Mouse (Mus musculus): Measurements from ENCODE around the gene Dync1li1. TPM values are rescaled to one million over a fixed set of nuclear protein-coding genes. Genes with fewer than 3 reads are reported as not detected.
"Not testable (repeated sequence)": the region's sequence is repeated elsewhere in the genome, so short reads cannot be mapped to it uniquely, and the experiment has no call there.

The Dync1li1 gene
- polyA plus RNA-seq, 1 experiment: 57.9 TPM

DNA sequence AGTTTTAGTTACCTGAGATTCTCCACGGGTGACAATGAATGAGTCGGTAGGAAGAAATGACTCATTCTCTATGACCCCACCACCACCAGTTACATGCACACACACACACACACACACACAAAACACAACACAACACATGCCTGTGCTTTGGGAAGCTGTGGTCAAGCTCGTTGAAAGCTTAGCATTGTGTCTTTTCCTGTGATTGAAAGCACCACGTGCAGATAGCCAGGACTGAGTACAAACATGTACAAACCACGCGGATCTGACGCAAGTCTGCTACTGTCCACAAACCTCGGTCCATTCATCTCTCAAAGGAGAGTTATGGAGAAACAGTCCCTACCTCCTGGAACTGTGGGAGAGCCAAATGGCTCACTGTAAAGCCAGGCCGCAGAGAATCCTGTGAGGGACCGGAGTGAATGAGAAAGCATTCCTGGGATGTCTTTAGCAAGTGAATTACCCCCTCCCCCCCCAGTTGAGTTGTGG lies 1.6 kb downstream of the Dync1li1 start:
- TF ChIP-seq POLR2A (IDR thresholded peaks at IDR 0.05; ENCODE audit: extremely low read depth, insufficient read depth, low read length) (no peak), CTCF (IDR thresholded peaks at IDR 0.05; ENCODE audit: extremely low read depth, insufficient read depth, low read length) (no peak)
- Histone ChIP-seq H3K4me3 (ENCODE audit: insufficient read depth, low read length) (peak overlapping the region; percentile 23), H3K4me1 (ENCODE audit: control insufficient read depth, insufficient read depth, low read length) (peaks cover 2% of the 10 kb centered on the region; the same call in 1 of the 2 replicates), H3K27ac (ENCODE audit: insufficient read depth, low read length) (no peak overlapping the region)

- Histone ChIP-seq H3K4me3 (ENCODE audit: insufficient read depth, low read length) (no peak overlapping the region), H3K4me1 (ENCODE audit: control insufficient read depth, insufficient read depth, low read length) (peaks cover 2% of the 10 kb centered on the region; the same call in 1 of the 2 replicates)
- TF ChIP-seq POLR2A (IDR thresholded peaks at IDR 0.05; ENCODE audit: extremely low read depth, insufficient read depth, low read length) (no peak), CTCF (IDR thresholded peaks at IDR 0.05; ENCODE audit: extremely low read depth, insufficient read depth, low read length) (no peak)
Measured at GRCm38 (mm10) chr9:114691112-114691511, 2.5 kb downstream of the Dync1li1 start.

GRCm38 (mm10) chr9:114695662-114696061 lies 7.1 kb downstream of the Dync1li1 start:
- H3K4me3 ChIP-seq (ENCODE audit: insufficient read depth, low read length); H3K27ac ChIP-seq (ENCODE audit: insufficient read depth, low read length); H3K4me1 ChIP-seq (ENCODE audit: control insufficient read depth, insufficient read depth, low read length): not testable (repeated sequence)

More at GRCm38 (mm10) chr9:114691112-114691511, 2.5 kb downstream of the Dync1li1 start:
- no peak overlapping the region for H3K27ac ChIP-seq (ENCODE audit: insufficient read depth, low read length)

GRCm38 (mm10) chr9:114697072-114697471 lies 8.5 kb downstream of the Dync1li1 start:
- Histone ChIP-seq H3K4me3 (ENCODE audit: insufficient read depth, low read length) (no peak overlapping the region), H3K27ac (ENCODE audit: insufficient read depth, low read length) (no peak overlapping the region), H3K4me1 (ENCODE audit: control insufficient read depth, insufficient read depth, low read length) (peaks cover 2% of the 10 kb centered on the region; the same call in 1 of the 2 replicates)
- TF ChIP-seq POLR2A (IDR thresholded peaks at IDR 0.05; ENCODE audit: extremely low read depth, insufficient read depth, low read length): no peak
- no peak for TF ChIP-seq CTCF (IDR thresholded peaks at IDR 0.05; ENCODE audit: extremely low read depth, insufficient read depth, low read length)

DNA sequence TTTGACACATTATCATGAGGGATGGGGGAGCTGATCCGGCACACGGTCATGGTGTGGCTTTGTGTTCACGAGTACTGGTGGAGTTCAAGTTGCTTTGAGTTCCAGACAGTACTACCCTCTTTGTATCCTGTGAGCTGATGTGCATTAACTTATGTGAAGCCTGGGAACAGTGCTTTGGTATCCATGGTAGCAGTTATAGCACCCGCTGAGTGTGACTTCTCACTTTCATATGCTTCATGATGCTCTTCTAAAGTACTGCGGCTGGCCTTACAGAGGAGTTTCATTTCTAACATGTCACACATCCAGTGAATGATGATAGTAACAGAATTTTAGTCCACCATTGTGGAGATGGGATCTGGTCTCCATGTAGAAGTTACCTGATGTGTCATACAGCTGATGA lies 9.3 kb downstream of the Dync1li1 start:
- Histone ChIP-seq H3K4me3 (ENCODE audit: insufficient read depth, low read length) (no peak overlapping the region), H3K27ac (ENCODE audit: insufficient read depth, low read length) (no peak overlapping the region), H3K4me1 (ENCODE audit: control insufficient read depth, insufficient read depth, low read length) (peaks cover 2% of the 10 kb centered on the region; the same call in 1 of the 2 replicates)
- TF ChIP-seq POLR2A (IDR thresholded peaks at IDR 0.05; ENCODE audit: extremely low read depth, insufficient read depth, low read length) (no peak), CTCF (IDR thresholded peaks at IDR 0.05; ENCODE audit: extremely low read depth, insufficient read depth, low read length) (no peak)

GRCm38 (mm10) chr9:114699262-114699661 lies 10.7 kb downstream of the Dync1li1 start:
- H3K4me1 ChIP-seq (ENCODE audit: control insufficient read depth, insufficient read depth, low read length): peaks cover 2% of the 10 kb centered on the region; the same call in 1 of the 2 replicates
- TF ChIP-seq CTCF (IDR thresholded peaks at IDR 0.05; ENCODE audit: extremely low read depth, insufficient read depth, low read length) (no peak), POLR2A (IDR thresholded peaks at IDR 0.05; ENCODE audit: extremely low read depth, insufficient read depth, low read length) (no peak)
- no peak overlapping the region for H3K4me3 ChIP-seq (ENCODE audit: insufficient read depth, low read length)
- H3K27ac ChIP-seq (ENCODE audit: insufficient read depth, low read length): no peak overlapping the region

- Histone ChIP-seq H3K4me3 (ENCODE audit: insufficient read depth, low read length) (no peak overlapping the region), H3K4me1 (ENCODE audit: control insufficient read depth, insufficient read depth, low read length) (peaks cover 2% of the 10 kb centered on the region; the same call in 1 of the 2 replicates), H3K27ac (ENCODE audit: insufficient read depth, low read length) (no peak overlapping the region)
- TF ChIP-seq POLR2A (IDR thresholded peaks at IDR 0.05; ENCODE audit: extremely low read depth, insufficient read depth, low read length) (no peak), CTCF (IDR thresholded peaks at IDR 0.05; ENCODE audit: extremely low read depth, insufficient read depth, low read length) (no peak)
Measured at GRCm38 (mm10) chr9:114699882-114700665, 11.5 kb downstream of the Dync1li1 start.

DNA sequence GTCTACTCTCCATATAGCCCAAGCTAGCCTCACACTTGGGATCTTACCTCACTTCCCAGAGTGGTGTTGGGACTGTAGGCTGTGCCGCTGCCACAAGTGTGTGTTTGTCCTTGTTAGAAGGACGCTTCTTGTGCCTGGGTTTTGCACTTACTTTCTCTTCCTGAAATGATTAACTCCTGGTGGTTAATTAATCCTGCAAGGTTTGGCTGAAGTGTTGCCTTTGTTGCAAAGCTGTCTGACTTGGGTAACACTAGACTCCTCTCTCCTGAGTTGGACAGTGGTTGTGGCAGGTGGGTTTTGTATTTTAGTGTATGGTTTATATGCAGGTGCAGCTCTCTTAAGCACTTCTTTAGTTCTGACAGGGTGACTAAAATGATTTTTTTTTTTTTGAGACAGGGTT lies 12.4 kb downstream of the Dync1li1 start:
- no peak for TF ChIP-seq CTCF (IDR thresholded peaks at IDR 0.05; ENCODE audit: extremely low read depth, insufficient read depth, low read length)
- TF ChIP-seq POLR2A (IDR thresholded peaks at IDR 0.05; ENCODE audit: extremely low read depth, insufficient read depth, low read length): no peak
- no peak overlapping the region for H3K27ac ChIP-seq (ENCODE audit: insufficient read depth, low read length)
- H3K4me3 ChIP-seq (ENCODE audit: insufficient read depth, low read length): no peak overlapping the region
- H3K4me1 ChIP-seq (ENCODE audit: control insufficient read depth, insufficient read depth, low read length): peaks cover 2% of the 10 kb centered on the region; the same call in 1 of the 2 replicates

- peaks cover 2% of the 10 kb centered on the region; the same call in 1 of the 2 replicates for H3K4me1 ChIP-seq (ENCODE audit: control insufficient read depth, insufficient read depth, low read length)
- no peak overlapping the region for H3K27ac ChIP-seq (ENCODE audit: insufficient read depth, low read length)
- no peak overlapping the region for H3K4me3 ChIP-seq (ENCODE audit: insufficient read depth, low read length)
- TF ChIP-seq CTCF (IDR thresholded peaks at IDR 0.05; ENCODE audit: extremely low read depth, insufficient read depth, low read length) (no peak), POLR2A (IDR thresholded peaks at IDR 0.05; ENCODE audit: extremely low read depth, insufficient read depth, low read length) (no peak)
Measured at GRCm38 (mm10) chr9:114701921-114702320, 13.3 kb downstream of the Dync1li1 start.

DNA sequence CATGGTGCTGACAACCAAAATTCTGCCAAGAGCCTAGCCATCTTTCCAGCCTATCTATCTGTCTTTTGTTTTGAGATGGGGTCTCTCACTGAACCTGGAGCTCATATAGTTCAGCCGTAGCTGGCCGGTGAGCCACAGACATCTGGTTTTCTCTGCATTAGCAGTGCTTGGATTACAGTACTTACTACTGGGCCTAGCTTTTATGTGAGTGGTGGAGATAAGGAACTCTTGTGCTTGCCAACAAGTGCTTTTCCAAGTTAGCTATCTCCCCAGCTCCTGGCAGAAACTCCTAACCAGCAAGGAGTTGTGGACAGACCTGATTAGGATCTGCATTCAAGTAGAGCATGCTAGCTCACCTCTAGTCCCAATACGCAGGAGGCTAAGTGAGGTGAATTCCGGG lies 19.2 kb downstream of the Dync1li1 start:
- no peaks in the 10 kb centered on the region; the same call in 1 of the 2 replicates for H3K4me1 ChIP-seq (ENCODE audit: control insufficient read depth, insufficient read depth, low read length)
- H3K4me3 ChIP-seq (ENCODE audit: insufficient read depth, low read length): no peak overlapping the region
- TF ChIP-seq POLR2A (IDR thresholded peaks at IDR 0.05; ENCODE audit: extremely low read depth, insufficient read depth, low read length) (no peak), CTCF (IDR thresholded peaks at IDR 0.05; ENCODE audit: extremely low read depth, insufficient read depth, low read length) (no peak)
- H3K27ac ChIP-seq (ENCODE audit: insufficient read depth, low read length): no peak overlapping the region

All from cortical plate, adult 2 months (tissue).